33 mouse cellular contexts compared by ENCODE assay signal in the genomic region with DNA sequence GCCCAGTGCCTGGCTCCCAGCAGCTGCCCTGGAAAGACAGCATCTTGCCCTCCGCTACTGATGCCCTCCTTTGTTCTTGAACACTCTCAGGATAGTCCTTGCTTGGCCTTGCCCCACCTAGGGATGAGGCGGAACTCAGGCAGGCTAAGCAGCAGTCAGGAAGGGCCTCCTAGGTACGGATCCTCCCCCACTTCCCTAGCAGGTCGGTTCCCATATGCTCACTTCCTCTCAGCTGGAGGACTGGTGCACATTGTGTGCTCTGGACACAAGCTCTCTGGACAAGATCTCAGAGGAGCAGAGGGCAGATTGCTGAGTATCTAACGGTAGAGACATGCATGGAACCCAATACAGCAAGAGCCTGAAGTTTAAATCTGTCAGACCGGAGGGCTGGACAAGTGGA. TPM values are rescaled to one million over a fixed set of nuclear protein-coding genes. Genes with fewer than 3 reads are reported as not detected.
DNase-seq lines count a peak whose midpoint lies in the region; ATAC-seq lines count a peak whose summit lies in the region.
"Had no signal": no experiment of that assay in that cellular context is flagged by ENCODE, and none has a peak within 500 bp of the region (broad histone marks: within the 10 kb centered on the region; RNA-seq: fewer than 3 reads in every experiment).

No protein-coding gene starts in this region.

- H3K4me1 ChIP-seq in heart, embryonic 16.5 days (ENCODE audit: control insufficient read depth, insufficient read depth, low read length) = peaks cover 17% of the 10 kb centered on the region
- peaks cover 31% of the 10 kb centered on the region for H3K4me1 ChIP-seq in heart, embryonic 12.5 days (replicated peaks)
- H3K4me1 ChIP-seq: limb, embryonic 13.5 days; midbrain, embryonic 13.5 days had no signal

- H3K27me3 ChIP-seq in heart, embryonic 16.5 days (ENCODE audit: control insufficient read depth, insufficient read depth, low read length) = no peaks in the 10 kb centered on the region
- H3K27me3 ChIP-seq in heart, embryonic 12.5 days (replicated peaks) = peaks cover 36% of the 10 kb centered on the region
- H3K27me3 ChIP-seq: limb, embryonic 13.5 days; midbrain, embryonic 13.5 days had no signal

- no peaks in the 10 kb centered on the region for H3K36me3 ChIP-seq in heart, embryonic 16.5 days (ENCODE audit: control insufficient read depth, insufficient read depth)
- no peaks in the 10 kb centered on the region for H3K36me3 ChIP-seq in heart, embryonic 12.5 days
- H3K36me3 ChIP-seq: limb, embryonic 13.5 days; liver, embryonic 12.5 days; midbrain, embryonic 13.5 days had no signal

- peak; percentile 96 for DNase-seq in heart, adult 11 months
- no peak for DNase-seq in heart, postnatal 4 days
- peak; percentile 35 to 36 for DNase-seq in lung, postnatal 4 days
- no peak for DNase-seq in lung, postnatal 36 days
- no peak for DNase-seq in Muller cell, postnatal 12 days (ENCODE audit: inconsistent ontology term)
- DNase-seq: adrenal gland, postnatal 14 days; cerebellum, adult 18-20 months; cerebellum, postnatal 14 days; forebrain, postnatal 0 days; gastrocnemius, postnatal 25 days; kidney, adult 8-10 months; kidney, postnatal 4 days; lung, adult 2 months; lung, postnatal 14 days; retina, postnatal 1 day; right cerebral cortex, postnatal 14 days; thymus, postnatal 25 days had no signal

- no peak overlapping the region for H3K4me3 ChIP-seq in heart, embryonic 16.5 days (ENCODE audit: low read length)
- H3K4me3 ChIP-seq in heart, embryonic 12.5 days = no peak overlapping the region
- H3K4me3 ChIP-seq: erythroblast, embryonic 14.5 days; limb, embryonic 13.5 days; liver, embryonic 12.5 days; midbrain, embryonic 13.5 days had no signal

- H3K4me2 ChIP-seq in heart, embryonic 16.5 days (ENCODE audit: low read depth, low read length) = no peak overlapping the region
- H3K4me2 ChIP-seq in heart, embryonic 12.5 days = no peak overlapping the region
- H3K4me2 ChIP-seq: limb, embryonic 13.5 days; liver, embryonic 12.5 days; midbrain, embryonic 13.5 days had no signal

- ATAC-seq in heart, embryonic 16.5 days (replicated peaks; ENCODE audit: extremely low read depth, insufficient read depth, low FRiP score) = no peak
- no peak for ATAC-seq in heart, embryonic 12.5 days (ENCODE audit: insufficient number of reproducible peaks, low FRiP score)
- ATAC-seq in megakaryocyte progenitor cell, adult 5-6 weeks (replicated peaks; ENCODE audit: poor library complexity) = peak; percentile 22
- ATAC-seq: forebrain, postnatal 0 days; hindbrain, embryonic 16.5 days; liver, embryonic 12.5 days; midbrain, embryonic 13.5 days had no signal

- WGBS in heart, embryonic 16.5 days = 56% methylated on average over 6 of the region's 6 CpGs
- 51% methylated on average over 6 of the region's 6 CpGs for WGBS in heart, embryonic 12.5 days

- H3K9ac ChIP-seq in heart, embryonic 16.5 days (ENCODE audit: low read length) = no peak overlapping the region
- no peak overlapping the region for H3K9ac ChIP-seq in heart, embryonic 12.5 days
- H3K9ac ChIP-seq: forebrain, postnatal 0 days; limb, embryonic 13.5 days; liver, embryonic 12.5 days; midbrain, embryonic 13.5 days had no signal

- no peaks in the 10 kb centered on the region for H3K9me3 ChIP-seq in heart, embryonic 16.5 days (replicated peaks; ENCODE audit: control insufficient read depth, low read length)
- H3K9me3 ChIP-seq in heart, embryonic 12.5 days (replicated peaks) = no peaks in the 10 kb centered on the region
- H3K9me3 ChIP-seq: limb, embryonic 13.5 days; liver, embryonic 12.5 days; midbrain, embryonic 13.5 days had no signal

- peak overlapping the region; percentile 22; the same call in 1 of the 2 replicates for H3K27ac ChIP-seq in heart, embryonic 16.5 days (ENCODE audit: low read length)
- no peak overlapping the region for H3K27ac ChIP-seq in heart, embryonic 12.5 days (ENCODE audit: poor library complexity, severe bottlenecking)
- H3K27ac ChIP-seq: kidney, postnatal 0 days; limb, embryonic 13.5 days; liver, embryonic 12.5 days; midbrain, embryonic 13.5 days had no signal

RNA-seq across cellular contexts. Expression of gene Pik3r6, which starts 5.7 kb away (rescaled TPM):
- 1 to 10 TPM; 5.0 to 6.1 TPM for total RNA-seq in heart, postnatal 4 days (2021)
- 5.6 and 7.7 TPM in 2 replicates for polyA plus RNA-seq in heart, embryonic 16.5 days (2015; fragmentation: Nextera tagmentation; extraction: Ambion mirVana)
- 2.1 and 3.1 TPM in 2 replicates for polyA plus RNA-seq in heart, embryonic 12.5 days (2016; fragmentation: Nextera tagmentation; extraction: Ambion mirVana)
- 5.5 and 6.4 TPM in 2 replicates for total RNA-seq in megakaryocyte progenitor cell, adult 5-6 weeks (2015)
- 6.8 and 9.8 TPM in 2 replicates for total RNA-seq in megakaryocyte progenitor cell, adult 5-6 weeks (2017)

RNA-seq across cellular contexts. Expression of gene Mfsd6l, which starts 58.9 kb away (rescaled TPM):
- under 1 TPM; 0.36 to 0.60 TPM for total RNA-seq in heart, postnatal 4 days (2021)
- polyA plus RNA-seq in heart, embryonic 16.5 days (2015; fragmentation: Nextera tagmentation; extraction: Ambion mirVana) = 0.17 and 0.39 TPM in 2 replicates
- polyA plus RNA-seq in heart, embryonic 12.5 days (2016; fragmentation: Nextera tagmentation; extraction: Ambion mirVana) = 0.08 TPM in 1 of 2 replicates, not detected in the other
- 0.17 and 0.34 TPM in 2 replicates for total RNA-seq in megakaryocyte progenitor cell, adult 5-6 weeks (2015)
- total RNA-seq in megakaryocyte progenitor cell, adult 5-6 weeks (2017) = not detected in 2 replicates
- total RNA-seq: gastrocnemius, postnatal 25 days; layer of hippocampus, adult 8-10 months; layer of hippocampus, postnatal 25 days; megakaryocyte-erythroid progenitor cell, adult 5-6 weeks; MEL had no signal
- polyA plus RNA-seq: erythroblast, embryonic 14.5 days; forebrain, embryonic 11.5 days; hindbrain, embryonic 11.5 days; liver, embryonic 12.5 days; midbrain, embryonic 13.5 days; neural tube, embryonic 14.5 days had no signal

Comparison
In these comparisons a context has a peak if more than half of its experiments do, and no peak if none do; other contexts are left out.
1. DNase-seq: peak in heart, adult 11 months (single experiment) and lung, postnatal 4 days (2 of 2); none in heart, postnatal 4 days (single experiment), lung, postnatal 36 days (single experiment) and Muller cell, postnatal 12 days (single experiment).